Mouse (Mus musculus) liver, embryonic 18 days (tissue): Measurements from ENCODE around the gene Tmem189. TPM values are rescaled to one million over a fixed set of nuclear protein-coding genes. Genes with fewer than 3 reads are reported as not detected.

Experiments used
- polyA plus RNA-seq: library from polyadenylated mRNA; depleted of rRNA; stranded (reverse); fragments of >200 nt; gene quantifications from 2 replicates; pipeline ENCODE4 v1.2.3, GENCODE M21; 2012; rRNA removed

Tmem189 gene
- 14.8 and 16.0 TPM in 2 replicates for polyA plus RNA-seq

DNA sequence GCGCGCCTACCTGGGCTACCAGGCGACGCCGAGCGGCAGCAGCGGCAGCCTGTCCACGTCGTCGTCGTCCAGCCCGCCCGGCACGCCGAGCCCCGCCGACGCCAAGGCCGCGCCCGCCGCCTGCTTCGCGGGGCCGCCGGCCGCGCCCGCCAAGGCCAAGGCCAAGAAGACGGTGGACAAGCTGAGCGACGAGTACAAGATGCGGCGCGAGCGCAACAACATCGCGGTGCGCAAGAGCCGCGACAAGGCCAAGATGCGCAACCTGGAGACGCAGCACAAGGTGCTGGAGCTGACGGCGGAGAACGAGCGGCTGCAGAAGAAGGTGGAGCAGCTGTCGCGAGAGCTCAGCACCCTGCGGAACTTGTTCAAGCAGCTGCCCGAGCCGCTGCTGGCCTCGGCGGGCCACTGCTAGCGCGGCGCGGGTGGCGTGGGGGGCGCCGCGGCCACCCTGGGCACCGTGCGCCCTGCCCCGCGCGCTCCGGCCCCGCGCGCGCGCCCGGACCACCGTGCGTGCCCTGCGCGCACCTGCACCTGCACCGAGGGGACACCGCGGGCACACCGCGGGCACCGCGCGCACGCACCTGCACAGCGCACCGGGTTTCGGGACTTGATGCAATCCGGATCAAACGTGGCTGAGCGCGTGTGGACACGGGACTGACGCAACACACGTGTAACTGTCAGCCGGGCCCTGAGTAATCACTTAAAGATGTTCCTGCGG lies at the start of gene Tmem189:
Gene Tmem189 (minus strand): TSS at position 322 of the 718 bp plus-strand sequence.

DNA sequence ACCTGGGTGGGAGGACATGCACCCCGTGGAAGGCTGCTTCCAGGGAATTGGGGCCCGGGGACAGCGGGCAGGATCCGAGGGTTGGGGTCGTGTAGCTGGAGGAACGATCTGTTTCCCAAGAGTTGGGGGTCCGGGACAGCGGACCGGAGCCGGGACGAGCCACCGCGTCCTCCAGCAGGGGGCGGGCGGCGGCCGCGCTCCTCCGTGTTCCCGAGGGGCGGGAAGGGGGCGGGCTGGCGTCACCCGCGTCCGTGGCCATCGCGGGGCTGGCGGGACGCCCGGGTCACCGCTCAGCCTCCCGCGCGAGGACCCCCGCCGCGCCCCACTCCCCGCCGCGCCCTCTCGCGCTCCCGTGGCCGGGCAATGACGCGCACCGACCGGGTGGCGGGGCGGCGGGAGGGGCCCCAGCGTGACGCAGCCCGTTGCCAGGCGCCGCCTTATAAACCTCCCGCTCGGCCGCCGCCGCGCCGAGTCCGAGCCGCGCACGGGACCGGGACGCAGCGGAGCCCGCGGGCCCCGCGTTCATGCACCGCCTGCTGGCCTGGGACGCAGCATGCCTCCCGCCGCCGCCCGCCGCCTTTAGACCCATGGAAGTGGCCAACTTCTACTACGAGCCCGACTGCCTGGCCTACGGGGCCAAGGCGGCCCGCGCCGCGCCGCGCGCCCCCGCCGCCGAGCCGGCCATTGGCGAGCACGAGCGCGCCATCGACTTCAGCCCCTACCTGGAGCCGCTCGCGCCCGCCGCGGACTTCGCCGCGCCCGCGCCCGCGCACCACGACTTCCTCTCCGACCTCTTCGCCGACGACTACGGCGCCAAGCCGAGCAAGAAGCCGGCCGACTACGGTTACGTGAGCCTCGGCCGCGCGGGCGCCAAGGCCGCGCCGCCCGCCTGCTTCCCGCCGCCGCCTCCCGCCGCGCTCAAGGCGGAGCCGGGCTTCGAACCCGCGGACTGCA lies 847 bp downstream of the Tmem189 start, which contains the start of gene Cebpb:
Gene Cebpb (plus strand): TSS at position 418 of the 954 bp plus-strand sequence.

DNA sequence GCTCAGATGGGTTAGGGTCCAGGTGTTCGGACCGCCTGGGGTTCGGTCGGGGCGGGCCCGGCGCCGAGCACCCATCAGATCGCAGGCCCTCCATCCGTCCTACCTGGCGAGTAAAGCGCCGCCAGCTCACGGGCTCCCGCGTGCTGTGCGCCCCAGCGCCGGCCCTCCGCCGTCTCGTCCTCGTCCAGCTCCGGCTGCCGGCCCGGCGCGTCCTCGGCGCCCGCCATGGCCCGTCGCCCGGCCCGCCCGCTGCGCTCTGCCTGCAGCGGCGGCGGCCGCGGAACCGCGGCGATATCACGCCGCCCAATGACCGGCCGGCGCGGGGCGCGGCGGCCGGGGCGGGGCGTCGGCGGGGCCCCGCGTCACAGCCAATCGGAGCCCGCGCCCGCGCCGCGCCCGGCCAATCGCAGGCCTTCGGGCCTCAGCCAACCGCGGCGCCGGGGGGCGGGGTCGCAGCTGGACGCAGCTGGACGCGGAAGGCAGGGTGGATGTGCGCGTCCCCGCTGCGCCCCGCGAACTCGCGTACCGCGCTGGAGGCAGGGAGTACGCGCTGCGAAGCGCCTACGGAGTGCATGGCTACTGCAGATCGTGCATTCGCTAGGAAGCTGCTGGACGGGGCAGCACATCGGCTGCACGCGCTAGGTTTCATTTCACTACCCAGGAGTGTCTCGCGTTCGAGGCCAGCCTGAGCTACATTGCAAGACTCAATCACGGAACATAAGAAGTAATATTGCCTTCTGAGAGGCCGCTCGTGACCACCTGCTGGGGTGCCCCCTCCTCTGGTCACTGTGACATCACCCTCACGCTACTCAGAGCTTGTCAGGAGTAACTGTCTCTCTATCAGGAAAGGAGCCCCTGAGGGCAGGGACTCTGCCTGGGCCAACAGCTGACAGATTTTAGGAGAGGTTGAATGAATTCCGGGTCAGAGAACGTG lies 28.1 kb downstream of the Tmem189 start, which contains the start of gene Gm20431:
Gene Gm20431 (minus strand): TSS at position 227 of the 934 bp plus-strand sequence.

DNA sequence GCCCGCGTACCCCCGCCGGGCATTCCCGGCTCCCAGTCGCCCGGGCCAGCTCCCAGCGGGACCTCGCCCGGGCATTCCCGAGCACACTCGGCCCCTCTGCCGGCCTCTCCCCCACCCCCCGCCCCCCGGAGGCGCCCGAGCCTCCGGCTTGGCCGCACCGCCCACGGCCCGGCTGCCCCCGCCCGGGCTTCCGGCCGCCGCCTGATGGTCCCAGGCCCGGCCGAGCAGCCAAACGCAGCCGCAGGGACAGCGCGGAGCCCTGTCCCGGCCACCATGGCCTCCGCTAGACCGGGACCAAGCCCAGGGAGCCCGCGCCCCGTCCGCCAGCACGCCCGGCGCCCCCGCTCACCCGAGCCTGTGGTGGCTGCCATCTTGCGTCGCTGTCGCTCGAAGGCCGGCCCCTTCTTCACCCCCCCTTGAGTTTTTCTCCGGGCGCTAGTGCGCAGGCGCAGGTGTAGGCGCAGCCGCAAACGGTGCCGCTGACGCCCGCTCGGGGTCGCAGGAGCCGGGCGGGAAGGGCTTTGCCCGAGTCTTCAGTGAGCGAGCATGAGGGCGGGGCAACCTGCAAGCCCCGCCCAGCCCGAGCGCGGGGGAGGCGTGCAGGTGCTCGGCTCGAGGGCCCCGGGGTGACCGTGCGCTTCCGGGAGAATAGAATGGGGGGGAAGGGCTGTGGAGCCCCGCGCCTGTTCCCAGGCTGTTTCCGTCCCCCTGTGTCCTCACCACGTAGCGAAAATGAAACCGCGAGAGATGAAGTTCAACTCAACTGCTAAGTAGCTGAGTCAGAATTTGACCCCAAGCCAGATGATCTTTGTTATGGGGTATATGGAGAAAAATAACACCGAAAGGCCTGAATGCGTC lies 57.8 kb downstream of the Tmem189 start, which contains the start of gene Ube2v1:
Gene Ube2v1 (minus strand): TSS at position 505 of the 858 bp plus-strand sequence.

Other genes starting within 250 kb of the Tmem189 start
- gene Rnf114, start 197.2 kb downstream of the Tmem189 start, polyA plus RNA-seq = 46.8 and 52.3 TPM in 2 replicates
- 5.3 and 5.6 TPM in 2 replicates for gene Spata2, start 196.9 kb downstream of the Tmem189 start, polyA plus RNA-seq
- gene Snai1, start 151.6 kb downstream of the Tmem189 start, polyA plus RNA-seq = 1.6 and 1.7 TPM in 2 replicates
- gene Ube2v1, start 57.7 kb downstream of the Tmem189 start, polyA plus RNA-seq = 51.2 and 54.5 TPM in 2 replicates
- not detected in 2 replicates for gene Gm20431, start 28.3 kb downstream of the Tmem189 start, polyA plus RNA-seq
- 41.0 and 43.4 TPM in 2 replicates for gene Cebpb, start 907 bp downstream of the Tmem189 start, polyA plus RNA-seq
- gene Ptpn1, start 242.2 kb upstream of the Tmem189 start, polyA plus RNA-seq = 12.1 and 13.4 TPM in 2 replicates